Mouse (Mus musculus): ENCODE results near the gene Gm11639. TPM values are rescaled to one million over a fixed set of nuclear protein-coding genes. Genes with fewer than 3 reads are reported as not detected.
A peak's percentile ranks its signal among the peaks of the same experiment; 100 is the strongest.

The Gm11639 gene
- total RNA-seq, 2 experiments from 2014 or later = not detected

GRCm38 (mm10) chr11:104693235-104693634 lies 7.7 kb downstream of the Gm11639 start:
- no peak for ATAC-seq (ENCODE audit: poor library complexity, severe bottlenecking)

GRCm38 (mm10) chr11:104704097-104704496 lies 18.6 kb downstream of the Gm11639 start:
- ATAC-seq (ENCODE audit: poor library complexity, severe bottlenecking) = no peak

GRCm38 (mm10) chr11:104707084-104707483 lies 21.6 kb downstream of the Gm11639 start:
- ATAC-seq (ENCODE audit: poor library complexity, severe bottlenecking) = 0 out of 2 replicates have a peak, but pooled peaks have one; percentile 49

- no peak for ATAC-seq (ENCODE audit: poor library complexity, severe bottlenecking)
Observed at GRCm38 (mm10) chr11:104744995-104745568, 59.6 kb downstream of the Gm11639 start.

DNA sequence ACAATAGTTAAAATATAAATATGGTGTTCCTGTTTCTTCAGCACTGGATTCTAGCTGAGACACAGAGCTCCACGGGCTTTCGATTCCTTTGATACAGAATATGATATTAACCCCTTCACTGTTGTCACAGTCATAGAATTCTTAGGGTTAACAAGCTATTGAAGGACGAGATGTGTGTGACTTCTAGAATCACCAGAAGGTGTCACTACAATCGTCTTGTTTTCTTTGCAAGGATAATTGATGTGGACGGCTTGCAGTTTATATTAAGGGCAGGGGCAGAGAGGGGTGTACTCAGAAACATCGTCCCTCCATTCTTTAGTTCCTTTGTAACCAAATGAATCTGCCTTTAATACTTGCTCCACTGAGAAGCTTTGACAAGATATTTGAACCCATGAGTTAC lies 80.3 kb downstream of the Gm11639 start:
- no peak for ATAC-seq (ENCODE audit: poor library complexity, severe bottlenecking)

- ATAC-seq (ENCODE audit: poor library complexity, severe bottlenecking) = no peak
Observed at GRCm38 (mm10) chr11:104767068-104767467, 81.6 kb downstream of the Gm11639 start.

DNA sequence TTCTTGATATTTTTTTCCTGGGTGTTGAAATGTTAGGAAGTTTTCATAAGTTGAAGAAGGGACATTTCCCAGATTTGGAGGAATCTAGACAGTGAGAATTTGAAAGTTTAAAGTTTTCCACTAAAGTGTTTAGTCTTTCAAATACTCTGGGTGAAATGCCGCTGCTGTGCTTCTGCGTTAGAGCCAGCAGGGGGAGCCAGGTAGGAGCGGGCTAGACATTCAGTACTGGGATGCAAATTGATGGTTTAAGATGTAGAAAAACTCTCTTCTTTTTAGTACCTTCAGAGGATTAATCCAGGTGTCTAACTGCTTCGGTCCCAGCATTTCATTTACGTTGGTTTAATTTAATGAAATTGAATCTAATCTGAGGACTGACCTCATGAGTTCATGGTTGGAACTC lies 82.6 kb downstream of the Gm11639 start:
- ATAC-seq (ENCODE audit: poor library complexity, severe bottlenecking) = peak; percentile 93

DNA sequence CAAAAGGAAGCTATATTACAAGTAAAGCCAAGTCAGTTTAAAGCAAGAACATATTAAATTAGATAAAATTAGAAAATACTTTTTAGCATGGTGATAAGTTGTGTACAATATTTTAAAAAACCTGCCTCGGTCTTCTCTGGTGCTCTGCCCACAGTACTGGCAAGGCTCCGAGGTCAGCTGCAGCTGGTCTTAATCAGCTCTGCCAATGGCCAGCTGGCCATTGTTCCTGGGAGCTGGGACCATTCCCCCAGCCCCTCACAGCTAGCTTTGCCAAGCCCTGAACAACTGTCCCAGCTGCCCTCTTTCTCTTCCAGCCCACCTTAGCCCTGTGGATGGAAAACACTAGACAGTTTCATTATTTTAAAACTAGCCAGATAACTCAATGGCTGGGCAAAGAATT lies 93.3 kb downstream of the Gm11639 start:
- ATAC-seq (ENCODE audit: poor library complexity, severe bottlenecking) = no peak

DNA sequence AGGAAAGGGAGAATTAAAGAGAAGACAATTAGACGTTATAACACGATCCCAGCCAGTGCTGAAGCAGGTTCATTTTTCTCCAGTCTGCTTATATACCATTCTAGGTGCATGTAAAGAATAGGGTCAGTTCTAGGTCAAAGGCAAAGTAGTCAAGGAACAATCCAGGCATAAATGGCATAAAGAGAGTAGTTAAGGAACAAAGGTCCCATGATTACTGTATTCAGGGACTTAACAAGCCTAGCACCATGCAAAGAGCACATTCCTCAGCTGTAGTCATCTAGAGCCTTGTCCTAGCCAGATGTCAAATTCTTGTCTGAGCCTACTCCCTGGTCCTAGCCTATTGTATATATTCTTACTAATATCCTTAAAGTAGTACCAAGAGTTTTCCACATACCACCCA lies 259.2 kb downstream of the Gm11639 start:
- ATAC-seq (ENCODE audit: poor library complexity, severe bottlenecking) = no peak

DNA sequence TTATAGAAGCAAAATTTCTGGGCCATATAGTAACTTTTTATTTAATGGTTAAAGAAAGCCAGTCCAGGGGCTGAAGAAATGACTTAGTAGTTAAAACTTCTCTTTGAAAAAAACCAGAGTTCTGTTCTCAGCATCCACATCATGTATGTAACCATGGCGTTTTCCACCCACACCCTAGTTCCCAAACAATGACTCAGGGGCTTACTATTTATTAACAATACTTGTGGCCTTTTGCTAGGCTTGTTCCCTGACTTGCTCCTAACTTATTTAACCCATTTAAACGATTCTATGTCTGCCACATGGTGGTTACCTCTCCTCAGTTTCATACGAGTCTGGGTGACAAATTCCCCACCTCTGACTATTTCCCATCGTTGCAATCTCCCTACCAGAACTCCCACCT lies 266.8 kb downstream of the Gm11639 start:
- ATAC-seq (ENCODE audit: poor library complexity, severe bottlenecking) = no peak

- no peak for ATAC-seq (ENCODE audit: poor library complexity, severe bottlenecking)
Observed at GRCm38 (mm10) chr11:104967862-104968261, 282.4 kb downstream of the Gm11639 start.

- no peak for ATAC-seq (ENCODE audit: poor library complexity, severe bottlenecking)
Observed at GRCm38 (mm10) chr11:104968388-104968787, 282.9 kb downstream of the Gm11639 start.

GRCm38 (mm10) chr11:104971322-104971721 lies 285.8 kb downstream of the Gm11639 start:
- no peak for ATAC-seq (ENCODE audit: poor library complexity, severe bottlenecking)

DNA sequence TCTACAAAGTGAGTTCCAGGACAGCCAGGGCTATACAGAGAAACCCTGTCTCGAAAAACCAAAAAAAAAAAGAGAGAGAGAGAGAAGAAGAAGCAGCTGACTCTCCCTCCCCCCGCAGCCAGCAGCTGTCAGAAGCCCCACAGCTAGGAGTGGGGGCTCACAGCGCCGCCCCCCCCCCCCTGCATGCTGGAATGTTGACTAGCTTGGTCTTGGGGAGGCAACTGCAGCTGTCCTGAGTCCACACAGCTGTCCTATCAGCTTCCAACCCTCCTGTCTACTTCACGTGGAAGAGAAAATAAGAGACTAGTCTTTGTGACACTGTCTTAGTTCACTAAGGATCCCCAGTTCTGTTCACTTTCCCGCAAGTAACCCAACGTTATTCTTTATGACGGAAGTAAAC lies 287.0 kb downstream of the Gm11639 start:
- no peak for ATAC-seq (ENCODE audit: poor library complexity, severe bottlenecking)

DNA sequence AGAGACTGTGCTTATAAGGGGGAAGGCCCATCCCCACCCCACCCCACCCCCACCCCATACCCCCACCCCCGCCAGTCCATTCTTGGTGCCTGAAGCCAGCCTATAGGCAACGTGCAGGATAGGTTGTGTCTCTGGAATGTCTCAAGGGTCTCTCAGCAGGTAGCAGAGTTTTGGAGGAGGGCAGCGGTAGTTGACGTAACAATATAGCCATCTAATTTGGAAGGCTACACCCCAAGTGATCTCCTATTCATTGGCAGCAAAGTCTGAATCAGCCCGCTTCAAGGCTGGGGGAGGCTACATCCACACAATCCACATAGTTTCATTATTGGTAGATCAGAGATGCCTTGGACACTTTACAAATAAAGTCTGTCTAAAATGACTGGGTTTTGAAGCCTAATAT lies 292.5 kb downstream of the Gm11639 start:
- no peak for ATAC-seq (ENCODE audit: poor library complexity, severe bottlenecking)

DNA sequence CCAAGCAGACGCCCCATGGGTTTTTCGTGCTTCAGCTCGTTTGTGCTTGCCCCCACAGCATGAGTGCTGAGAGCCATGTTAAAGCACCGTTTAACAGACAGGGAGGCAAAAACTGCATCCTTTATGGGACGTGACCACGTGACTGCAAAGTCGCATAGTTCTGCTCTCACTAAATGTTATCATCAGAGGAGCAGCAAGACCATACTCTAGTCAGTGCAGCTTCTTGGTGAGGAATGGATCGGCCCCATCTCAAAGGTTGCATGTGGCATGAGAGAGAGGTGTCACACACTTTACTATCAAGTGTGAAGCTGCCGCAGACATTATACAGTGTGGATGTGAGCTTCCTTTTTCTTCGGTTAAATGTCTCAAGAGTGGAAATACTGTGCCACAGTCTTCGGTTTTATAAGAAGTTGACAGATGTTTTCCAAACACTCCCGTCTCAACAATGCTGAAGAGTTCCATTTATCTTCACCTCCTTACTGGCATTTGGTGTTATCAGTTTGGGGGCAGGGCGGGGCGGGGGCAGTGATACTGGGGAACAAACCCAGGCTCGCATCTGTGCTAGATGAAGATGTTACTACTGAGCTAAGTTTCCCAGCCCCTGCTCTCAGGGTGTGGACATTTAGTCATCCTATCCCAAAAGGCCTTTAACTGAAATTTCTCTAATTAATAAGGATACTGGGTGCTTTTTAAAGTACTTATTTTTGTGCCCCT lies 296.0 kb downstream of the Gm11639 start:
- no peak for ATAC-seq (ENCODE audit: poor library complexity, severe bottlenecking)

- ATAC-seq (ENCODE audit: poor library complexity, severe bottlenecking) = peak; percentile 64
Observed at GRCm38 (mm10) chr11:105009232-105009631, 323.7 kb downstream of the Gm11639 start.

DNA sequence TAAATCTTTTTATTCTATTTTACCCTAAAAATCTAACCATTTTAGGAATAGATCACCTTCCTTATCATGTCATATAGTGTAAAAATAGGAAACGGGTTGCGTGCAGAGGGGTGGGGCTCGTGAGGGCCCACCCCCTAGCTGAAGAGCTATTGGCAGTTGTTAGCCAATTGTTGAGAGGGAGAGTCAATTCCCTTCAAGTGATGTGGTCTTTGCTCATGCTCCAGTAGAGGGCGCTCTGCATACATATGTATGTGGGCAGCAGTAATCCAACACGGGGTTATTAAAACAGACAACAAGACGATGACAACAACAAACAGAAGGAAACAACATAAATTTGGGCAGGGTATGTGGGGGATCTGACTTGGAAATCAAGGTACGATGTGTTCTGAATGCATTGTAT lies 335.6 kb downstream of the Gm11639 start:
- no peak for ATAC-seq (ENCODE audit: poor library complexity, severe bottlenecking)

DNA sequence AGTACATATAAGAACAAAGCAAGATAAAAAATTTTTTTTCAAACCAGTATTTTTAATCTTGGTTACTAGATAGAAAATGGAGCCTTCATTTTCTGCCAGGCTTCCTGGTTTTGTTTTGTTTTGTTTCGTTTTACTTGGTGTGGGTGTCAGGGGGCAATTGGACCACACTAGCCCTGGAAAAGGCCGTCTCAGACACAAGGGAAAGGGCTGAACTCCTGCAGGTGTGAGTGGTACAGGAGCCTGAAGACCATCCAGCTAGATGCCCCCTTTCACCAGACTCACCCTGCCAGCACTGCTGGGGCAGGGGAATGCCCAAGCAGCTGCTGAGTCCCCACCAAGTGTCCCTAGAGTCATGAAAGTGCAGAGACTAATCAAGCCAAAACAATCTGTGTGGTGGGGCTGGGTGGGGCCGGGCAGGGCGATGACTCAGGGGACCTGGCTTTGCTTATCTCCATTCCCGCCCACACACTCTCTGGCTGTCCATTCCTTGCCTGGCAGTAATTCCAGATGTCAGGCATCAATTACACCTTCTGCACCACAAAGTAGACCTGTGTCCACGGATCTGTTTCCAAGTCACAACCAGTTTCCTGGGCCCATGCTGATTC lies 343.3 kb downstream of the Gm11639 start:
- peak; percentile 45; the same call in 1 of the 2 replicates for ATAC-seq (ENCODE audit: poor library complexity, severe bottlenecking)

DNA sequence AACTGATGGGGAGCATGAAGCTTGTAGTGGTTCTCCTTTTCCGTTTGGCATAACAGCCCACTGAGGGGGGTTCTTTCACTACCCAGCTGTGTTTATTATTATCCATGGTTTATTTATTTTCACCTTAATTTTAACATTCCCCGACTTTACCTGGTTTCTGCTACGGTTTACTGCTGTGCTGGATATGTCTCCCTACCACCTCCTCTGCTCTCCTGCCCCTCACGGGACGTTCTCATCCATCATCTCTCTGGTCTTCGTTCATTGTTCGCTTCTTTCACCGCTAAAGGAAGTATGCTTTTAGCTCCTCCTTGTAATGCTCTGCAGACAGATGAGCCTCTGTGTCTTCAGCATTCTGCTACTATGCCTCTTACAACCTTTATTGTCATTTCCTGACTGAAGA lies 344.0 kb downstream of the Gm11639 start:
- ATAC-seq (ENCODE audit: poor library complexity, severe bottlenecking) = no peak

DNA sequence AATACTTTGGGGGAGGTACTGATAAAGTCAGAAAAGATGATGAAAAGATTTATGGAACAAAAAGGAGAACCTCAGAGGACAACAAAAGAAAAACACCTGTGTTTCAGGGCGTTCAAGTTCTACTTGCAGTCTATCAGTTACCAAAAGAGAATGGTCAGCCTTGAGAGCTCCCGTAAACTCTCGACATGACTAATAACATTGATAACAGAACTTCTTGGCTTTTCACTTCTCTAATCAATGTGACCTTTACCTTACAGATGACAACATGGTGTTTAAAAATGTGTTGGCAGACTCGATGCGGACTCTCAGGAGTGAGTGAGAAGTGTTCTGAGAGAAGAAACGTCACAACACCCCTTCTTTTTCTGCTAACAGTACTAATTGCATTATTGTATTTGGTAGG lies 344.7 kb downstream of the Gm11639 start:
- ATAC-seq (ENCODE audit: poor library complexity, severe bottlenecking) = no peak

DNA sequence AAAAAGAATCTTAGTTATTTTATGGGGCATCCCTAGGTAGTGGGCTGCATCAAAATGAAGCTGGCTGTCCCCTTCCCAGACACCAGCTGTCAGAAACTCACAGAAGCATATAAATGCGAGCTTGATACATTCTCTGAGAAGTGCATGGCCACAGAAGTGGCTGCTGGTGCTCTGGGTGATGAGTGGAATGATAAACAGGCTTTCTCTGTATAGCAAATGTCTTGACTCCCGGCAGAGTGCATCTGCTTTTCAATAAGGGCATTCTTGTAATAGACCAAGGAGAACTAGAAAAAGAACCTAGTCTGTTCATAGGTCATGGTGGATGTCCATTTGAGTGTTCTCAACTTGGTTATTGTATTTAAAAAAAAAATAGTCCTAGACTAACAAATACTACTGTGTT lies 345.6 kb downstream of the Gm11639 start:
- ATAC-seq (ENCODE audit: poor library complexity, severe bottlenecking) = no peak

All from megakaryocyte, adult 5-6 weeks (primary cell).